Mouse (Mus musculus) brain, embryonic 14.5 days (tissue): ENCODE data around the gene Kmt2e.

Source experiments
- CTCF ChIP-seq: fragments of 200-500 bp; IDR thresholded peaks from 2 replicates; pipeline ENCODE4 v1.5.1; 2012; ENCODE audit warnings: inconsistent platforms, mild to moderate bottlenecking, moderate library complexity, borderline replicate concordance; ENCODE audit not compliant: insufficient read depth, insufficient read length; ENCODE audit errors: extremely low read depth
- POLR2A ChIP-seq: fragments of 200-500 bp; IDR thresholded peaks from 2 replicates; pipeline ENCODE4 v1.6.1; 2012; ENCODE audit warnings: mild to moderate bottlenecking, inconsistent platforms, borderline replicate concordance; ENCODE audit not compliant: poor library complexity, insufficient read depth, insufficient read length, severe bottlenecking; ENCODE audit errors: extremely low read depth

- TF ChIP-seq POLR2A (no peak), CTCF (no peak)
Observed at GRCm38 (mm10) chr5:23423036-23423435, 11.2 kb upstream of the Kmt2e start.
